Mouse (Mus musculus): Measurements from ENCODE around the gene Fam19a4. TPM values are rescaled to one million over a fixed set of nuclear protein-coding genes. Genes with fewer than 3 reads are reported as not detected.

Gene Fam19a4
- total and polyA plus RNA-seq, 3 experiments, result not detected

DNA sequence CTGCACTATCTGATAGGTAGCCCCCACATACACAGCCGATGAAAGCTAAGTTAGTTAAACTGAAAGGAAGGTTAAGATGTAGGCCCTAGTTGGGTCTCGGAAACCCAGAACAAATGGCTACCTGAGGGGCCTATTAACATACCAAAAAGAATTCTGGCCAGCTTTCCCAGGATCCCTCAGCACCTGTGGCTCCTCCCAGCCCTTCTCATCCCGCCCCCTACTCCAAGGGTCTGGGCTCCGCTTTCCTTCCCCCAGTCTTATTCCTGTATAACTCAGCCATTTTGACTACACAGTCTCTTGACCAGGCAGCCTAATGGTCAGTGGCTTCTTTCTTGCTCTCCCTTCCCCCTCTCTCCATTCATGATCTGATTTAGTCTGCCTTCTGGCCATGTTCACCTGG, 13.7 kb downstream of the Fam19a4 start:
- DNase-seq, result no peak
- Histone ChIP-seq H3K27me3 (ENCODE audit: control insufficient read depth, insufficient read depth, low read length) (no peaks in the 10 kb centered on the region), H3K4me3 (no peak overlapping the region), H3K4me1 (ENCODE audit: control insufficient read depth, insufficient read depth, low read length) (no peaks in the 10 kb centered on the region), H3K79me2 (replicated peaks; ENCODE audit: control insufficient read depth, insufficient read depth, low read length) (no peaks in the 10 kb centered on the region), H3K36me3 (ENCODE audit: control insufficient read depth, insufficient read depth, low read length) (no peaks in the 10 kb centered on the region), H3K27ac (no peak overlapping the region), H3K9ac (ENCODE audit: low read depth, low read length) (no peak overlapping the region)
- 71% methylated on average over 4 of the region's 4 CpGs for WGBS
- TF ChIP-seq POLR2A (IDR thresholded peaks at IDR 0.05; ENCODE audit: insufficient read depth, low read depth, low read length) (no peak), EP300 (IDR thresholded peaks at IDR 0.05; ENCODE audit: insufficient read depth, low read depth, low read length) (no peak), CTCF (IDR thresholded peaks at IDR 0.05) (no peak)
- intact Hi-C loops (cut with DNase I), result no loop called here

DNA sequence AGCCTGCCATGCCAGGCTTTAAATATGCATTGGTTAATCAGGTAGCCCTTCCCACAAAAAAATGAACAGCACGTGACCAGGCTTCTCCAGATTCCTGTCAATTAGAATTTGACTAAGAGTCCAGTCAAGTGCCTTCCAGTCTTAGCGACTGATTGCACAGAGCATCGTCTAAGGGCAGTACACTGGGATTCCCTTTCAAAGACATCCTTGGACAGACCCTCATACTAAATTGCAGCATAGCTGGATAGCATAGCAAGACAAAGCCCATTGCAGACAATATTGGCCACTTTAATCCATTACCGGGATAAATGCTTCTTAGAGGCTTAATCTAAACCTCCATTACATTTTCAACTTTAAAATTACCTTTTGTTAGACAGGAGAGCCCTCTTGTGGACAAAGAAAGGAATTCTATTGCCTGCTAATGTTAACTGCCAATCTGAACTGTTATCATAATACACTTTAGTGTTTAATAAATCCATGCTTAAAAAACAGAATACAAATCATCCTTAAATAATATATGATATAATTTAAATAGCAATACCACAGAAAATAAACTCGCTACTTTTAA, 33.0 kb downstream of the Fam19a4 start:
- no peaks in the 10 kb centered on the region for H3K27me3 ChIP-seq (ENCODE audit: control insufficient read depth, insufficient read depth, low read length)
- DNase-seq, result no peak
- H3K36me3 ChIP-seq (ENCODE audit: control insufficient read depth, insufficient read depth, low read length), result no peaks in the 10 kb centered on the region
- H3K4me3 ChIP-seq, result no peak overlapping the region
- intact Hi-C loops (cut with DNase I), result loop anchor here (5.0 kb wide), 1 partner anchor 80 kb away; no protein-coding TSS in a partner anchor
- WGBS, result 41% methylated on average over 5 of the region's 5 CpGs
- TF ChIP-seq CTCF (IDR thresholded peaks at IDR 0.05) (peak; percentile 77), EP300 (IDR thresholded peaks at IDR 0.05; ENCODE audit: insufficient read depth, low read depth, low read length) (no peak), POLR2A (IDR thresholded peaks at IDR 0.05; ENCODE audit: insufficient read depth, low read depth, low read length) (no peak)
- no peaks in the 10 kb centered on the region for H3K79me2 ChIP-seq (replicated peaks; ENCODE audit: control insufficient read depth, insufficient read depth, low read length)
- H3K4me1 ChIP-seq (ENCODE audit: control insufficient read depth, insufficient read depth, low read length), result no peaks in the 10 kb centered on the region
- H3K9ac ChIP-seq (ENCODE audit: low read depth, low read length), result no peak overlapping the region
- H3K27ac ChIP-seq, result no peak overlapping the region

DNA sequence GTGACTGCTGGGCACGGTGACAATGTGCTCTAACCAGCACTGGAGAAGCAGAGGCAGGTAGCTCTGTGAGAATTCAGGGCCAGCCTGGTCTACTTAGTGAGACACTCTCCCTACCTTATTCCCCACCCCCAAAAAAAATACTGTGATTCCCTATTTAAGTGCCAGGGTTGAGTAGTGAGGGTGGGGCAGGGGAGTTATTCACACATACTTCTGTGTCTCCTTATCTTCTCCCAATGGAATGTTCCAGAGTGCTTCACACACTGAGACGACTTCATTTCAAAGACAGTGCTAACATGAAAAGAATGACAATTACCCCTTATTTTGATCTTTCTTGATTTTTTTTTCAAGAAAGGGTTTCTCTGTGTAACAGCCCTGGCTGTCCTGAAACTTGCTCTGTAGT, 40.9 kb downstream of the Fam19a4 start:
- intact Hi-C loops (cut with DNase I), result no loop called here

DNA sequence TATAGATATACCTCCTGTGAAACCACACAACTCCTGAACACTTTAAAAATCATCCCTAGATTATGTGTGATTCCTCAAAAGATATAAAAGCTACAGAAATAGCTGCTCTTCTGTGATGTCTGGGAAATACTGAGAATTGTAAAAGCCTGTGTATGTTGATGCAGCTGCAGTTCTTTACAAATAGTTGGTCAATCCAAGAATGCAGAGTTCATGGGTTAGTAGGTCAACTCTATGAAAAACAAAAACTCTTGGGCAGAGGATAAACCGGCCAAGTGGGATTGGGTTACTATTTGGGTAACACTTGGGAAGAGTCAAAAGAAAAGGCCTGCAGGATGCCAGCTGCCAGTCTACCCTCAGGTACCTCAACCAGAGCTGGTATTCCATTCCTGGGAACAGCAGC, 43.5 kb downstream of the Fam19a4 start:
- H3K36me3 ChIP-seq (ENCODE audit: control insufficient read depth, insufficient read depth, low read length), result no peaks in the 10 kb centered on the region
- no peak overlapping the region for H3K27ac ChIP-seq
- H3K4me3 ChIP-seq, result no peak overlapping the region
- WGBS, result 68% methylated on average over 1 of the region's 1 CpGs
- no peak for DNase-seq
- intact Hi-C loops (cut with DNase I), result no loop called here
- no peaks in the 10 kb centered on the region for H3K79me2 ChIP-seq (replicated peaks; ENCODE audit: control insufficient read depth, insufficient read depth, low read length)
- no peaks in the 10 kb centered on the region for H3K4me1 ChIP-seq (ENCODE audit: control insufficient read depth, insufficient read depth, low read length)
- TF ChIP-seq POLR2A (IDR thresholded peaks at IDR 0.05; ENCODE audit: insufficient read depth, low read depth, low read length), result no peak
- no peak for TF ChIP-seq EP300 (IDR thresholded peaks at IDR 0.05; ENCODE audit: insufficient read depth, low read depth, low read length)
- TF ChIP-seq CTCF (IDR thresholded peaks at IDR 0.05), result no peak
- no peaks in the 10 kb centered on the region for H3K27me3 ChIP-seq (ENCODE audit: control insufficient read depth, insufficient read depth, low read length)
- H3K9ac ChIP-seq (ENCODE audit: low read depth, low read length), result no peak overlapping the region

More for the DNA sequence above, 40.9 kb downstream of the Fam19a4 start:
- no peak for DNase-seq
- 33% methylated on average over 2 of the region's 2 CpGs for WGBS
- H3K4me1 ChIP-seq (ENCODE audit: control insufficient read depth, insufficient read depth, low read length), result no peaks in the 10 kb centered on the region
- no peaks in the 10 kb centered on the region for H3K79me2 ChIP-seq (replicated peaks; ENCODE audit: control insufficient read depth, insufficient read depth, low read length)
- no peaks in the 10 kb centered on the region for H3K27me3 ChIP-seq (ENCODE audit: control insufficient read depth, insufficient read depth, low read length)
- TF ChIP-seq EP300 (IDR thresholded peaks at IDR 0.05; ENCODE audit: insufficient read depth, low read depth, low read length), result no peak
- TF ChIP-seq POLR2A (IDR thresholded peaks at IDR 0.05; ENCODE audit: insufficient read depth, low read depth, low read length), result no peak
- no peak for TF ChIP-seq CTCF (IDR thresholded peaks at IDR 0.05)
- H3K27ac ChIP-seq, result no peak overlapping the region
- H3K36me3 ChIP-seq (ENCODE audit: control insufficient read depth, insufficient read depth, low read length), result no peaks in the 10 kb centered on the region
- no peak overlapping the region for H3K4me3 ChIP-seq
- no peak overlapping the region for H3K9ac ChIP-seq (ENCODE audit: low read depth, low read length)

DNA sequence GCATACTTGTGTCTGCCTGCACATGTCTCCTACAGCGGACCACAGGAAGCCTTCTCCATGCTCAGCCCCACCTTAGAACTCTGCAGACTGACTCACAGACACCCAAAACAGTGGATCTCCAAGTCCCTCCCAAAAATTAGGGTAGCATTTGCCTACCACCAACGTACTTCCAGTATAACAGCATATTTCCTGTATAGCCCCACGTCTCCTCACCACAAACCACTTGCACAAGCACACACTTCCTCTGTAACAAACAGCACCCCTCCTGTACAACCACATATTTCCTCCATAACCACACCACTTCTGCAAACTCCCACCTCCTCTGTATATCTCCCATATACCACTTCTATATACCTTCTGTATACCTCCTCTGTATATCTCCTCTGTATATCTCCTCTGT, 44.2 kb downstream of the Fam19a4 start:
- H3K36me3 ChIP-seq (ENCODE audit: control insufficient read depth, insufficient read depth, low read length), result no peaks in the 10 kb centered on the region
- H3K9ac ChIP-seq (ENCODE audit: low read depth, low read length), result no peak overlapping the region
- intact Hi-C loops (cut with DNase I), result no loop called here
- H3K79me2 ChIP-seq (replicated peaks; ENCODE audit: control insufficient read depth, insufficient read depth, low read length), result no peaks in the 10 kb centered on the region
- H3K4me1 ChIP-seq (ENCODE audit: control insufficient read depth, insufficient read depth, low read length), result no peaks in the 10 kb centered on the region
- TF ChIP-seq CTCF (IDR thresholded peaks at IDR 0.05) (no peak), EP300 (IDR thresholded peaks at IDR 0.05; ENCODE audit: insufficient read depth, low read depth, low read length) (no peak), POLR2A (IDR thresholded peaks at IDR 0.05; ENCODE audit: insufficient read depth, low read depth, low read length) (no peak)
- no peaks in the 10 kb centered on the region for H3K27me3 ChIP-seq (ENCODE audit: control insufficient read depth, insufficient read depth, low read length)
- no peak overlapping the region for H3K4me3 ChIP-seq
- no peak overlapping the region for H3K27ac ChIP-seq
- no peak for DNase-seq
- 50% methylated on average over 3 of the region's 3 CpGs for WGBS

DNA sequence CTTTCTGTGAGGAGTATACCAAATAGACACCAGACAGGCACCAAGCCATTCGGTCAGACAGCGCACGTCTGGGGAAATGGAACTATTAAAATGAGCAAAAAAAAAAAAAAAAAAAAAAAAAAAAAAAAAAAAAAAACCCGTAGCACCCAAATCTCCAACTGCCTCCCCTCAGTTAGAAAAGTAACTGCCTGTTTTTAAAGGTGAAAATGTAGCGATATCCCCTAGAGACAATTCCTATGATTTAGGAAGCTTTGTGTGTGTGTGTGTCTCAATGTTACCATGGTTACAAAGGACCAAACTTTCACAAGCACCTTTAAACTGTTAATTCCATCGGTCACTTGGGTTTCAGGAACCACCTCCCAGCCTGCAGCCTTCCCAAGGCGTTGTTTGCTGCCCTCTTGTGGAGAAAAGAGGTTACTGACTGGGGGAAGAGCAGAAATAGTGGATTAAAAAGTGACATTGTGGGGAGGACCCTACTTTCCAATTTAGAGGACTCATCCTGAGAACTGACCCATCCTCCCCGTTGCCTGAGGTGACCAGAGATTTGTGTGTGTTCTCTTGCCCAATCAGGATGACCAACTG, 53.6 kb downstream of the Fam19a4 start:
- Histone ChIP-seq H3K27me3 (ENCODE audit: control insufficient read depth, insufficient read depth, low read length) (no peaks in the 10 kb centered on the region), H3K36me3 (ENCODE audit: control insufficient read depth, insufficient read depth, low read length) (no peaks in the 10 kb centered on the region), H3K4me3 (no peak overlapping the region), H3K4me1 (ENCODE audit: control insufficient read depth, insufficient read depth, low read length) (no peaks in the 10 kb centered on the region), H3K79me2 (replicated peaks; ENCODE audit: control insufficient read depth, insufficient read depth, low read length) (no peaks in the 10 kb centered on the region), H3K27ac (no peak overlapping the region), H3K9ac (ENCODE audit: low read depth, low read length) (no peak overlapping the region)
- WGBS, result 34% methylated on average over 8 of the region's 8 CpGs
- TF ChIP-seq EP300 (IDR thresholded peaks at IDR 0.05; ENCODE audit: insufficient read depth, low read depth, low read length) (no peak), CTCF (IDR thresholded peaks at IDR 0.05) (peak; percentile 90), POLR2A (IDR thresholded peaks at IDR 0.05; ENCODE audit: insufficient read depth, low read depth, low read length) (no peak)
- DNase-seq, result no peak
- intact Hi-C loops (cut with DNase I), result loop anchor here (5.0 to 10.0 kb wide), 3 partner anchors 1522 to 1949 kb away; no protein-coding TSS in a partner anchor
